Mouse (Mus musculus) bone marrow macrophage, adult 2 months (primary cell): Measurements from ENCODE around the gene Kyat1. TPM values are rescaled to one million over a fixed set of nuclear protein-coding genes. Genes with fewer than 3 reads are reported as not detected.
"Not testable (repeated sequence)": the region's sequence is repeated elsewhere in the genome, so short reads cannot be mapped to it uniquely, and the experiment has no call there.

ENCODE experiments used
- H3K27ac ChIP-seq: 2 replicates; pipeline ENCODE4 v1.5.1; 2012; ENCODE audit warnings: low read depth, low read length; ENCODE audit not compliant: insufficient read depth
- H3K4me1 ChIP-seq: 2 replicates; pipeline ENCODE4 v1.6.1; 2012; ENCODE audit warnings: low read length; ENCODE audit not compliant: control insufficient read depth, insufficient read depth
- H3K4me3 ChIP-seq: 2 replicates; pipeline ENCODE4 v1.5.1; 2012; ENCODE audit warnings: mild to moderate bottlenecking, low read length, moderate library complexity; ENCODE audit not compliant: insufficient read depth
- CTCF ChIP-seq: IDR thresholded peaks from 2 replicates; pipeline ENCODE4 v1.5.1; 2012; ENCODE audit warnings: low read depth, mild to moderate bottlenecking, low read length, moderate library complexity
- POLR2A ChIP-seq: IDR thresholded peaks from 2 replicates; pipeline ENCODE4 v1.6.1; 2012; ENCODE audit warnings: mild to moderate bottlenecking, low read depth, low read length, borderline replicate concordance
- polyA plus RNA-seq: library from polyadenylated mRNA; stranded (reverse); fragments of >200 nt; gene quantifications from 2 replicates; pipeline ENCODE4 v1.2.4, GENCODE M21; 2012; ENCODE audit not compliant: missing spikeins, insufficient read depth, insufficient read length

Kyat1 gene
- polyA plus RNA-seq, 1 experiment = 3.9 TPM

DNA sequence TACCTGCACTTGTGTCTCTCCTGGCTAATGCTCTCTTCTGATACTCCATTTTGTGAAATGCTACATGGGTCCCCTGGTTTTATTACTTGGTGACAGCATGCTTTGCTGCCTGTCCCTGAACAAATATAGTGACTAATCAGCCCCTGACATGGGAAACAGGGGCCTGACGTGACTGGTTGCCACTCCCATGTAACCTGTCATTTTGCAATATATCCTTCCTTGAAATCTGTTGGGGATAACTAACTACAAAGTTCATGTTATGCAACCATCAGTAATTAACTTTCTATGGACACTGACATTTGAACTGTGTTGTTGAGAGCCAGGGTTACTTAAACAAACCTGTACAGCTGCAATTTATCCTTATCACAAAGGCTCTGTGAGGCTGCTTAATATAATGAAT lies 5.7 kb downstream of the Kyat1 start:
- H3K4me1 ChIP-seq = peaks cover 15% of the 10 kb centered on the region
- H3K27ac ChIP-seq = no peak overlapping the region
- no peak overlapping the region for H3K4me3 ChIP-seq
- no peak for TF ChIP-seq CTCF
- no peak for TF ChIP-seq POLR2A

DNA sequence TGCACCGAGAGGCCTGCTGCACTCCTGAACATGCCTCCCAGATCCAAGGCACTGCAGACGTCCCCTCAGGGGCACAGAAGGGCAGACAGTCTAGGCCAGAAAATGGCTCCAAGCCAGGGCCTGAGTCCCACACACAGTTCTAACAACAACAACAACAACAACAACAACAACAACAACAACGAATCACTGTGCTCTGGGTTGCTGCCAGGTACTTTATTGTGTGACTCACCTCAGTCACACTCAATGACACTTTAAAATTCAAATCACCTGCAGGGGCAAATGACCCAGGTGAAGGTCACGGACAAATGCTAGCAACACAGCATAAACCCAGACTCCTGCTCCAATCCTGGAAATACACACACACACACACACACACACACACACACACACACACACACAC lies 7.6 kb downstream of the Kyat1 start:
- Histone ChIP-seq H3K4me3 (no peak overlapping the region), H3K4me1 (peaks cover 10% of the 10 kb centered on the region), H3K27ac (no peak overlapping the region)
- TF ChIP-seq CTCF = no peak
- no peak for TF ChIP-seq POLR2A

DNA sequence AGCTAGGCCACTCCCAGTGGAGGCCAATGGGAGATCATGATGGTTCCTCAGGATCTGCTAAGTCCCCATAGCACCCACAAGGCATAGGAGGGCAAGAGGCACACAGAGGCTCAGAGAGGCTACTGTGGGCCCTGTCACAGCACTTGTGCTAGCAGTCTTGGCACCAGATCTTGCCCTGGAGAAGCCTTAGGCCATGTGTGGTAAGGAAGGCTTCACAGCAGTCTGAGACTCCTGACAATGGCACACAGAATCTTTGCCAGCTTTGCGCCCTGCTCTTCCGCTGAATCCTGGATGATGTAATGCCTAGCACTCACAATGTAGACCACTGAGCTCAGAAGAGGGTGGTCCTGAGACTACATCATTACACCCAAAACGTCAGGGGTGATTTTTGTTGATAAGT lies 11.0 kb downstream of the Kyat1 start:
- Histone ChIP-seq H3K4me1 (peaks cover 7% of the 10 kb centered on the region; the same call in 1 of the 2 replicates), H3K4me3 (no peak overlapping the region), H3K27ac (no peak overlapping the region)
- TF ChIP-seq CTCF (no peak), POLR2A (no peak)

DNA sequence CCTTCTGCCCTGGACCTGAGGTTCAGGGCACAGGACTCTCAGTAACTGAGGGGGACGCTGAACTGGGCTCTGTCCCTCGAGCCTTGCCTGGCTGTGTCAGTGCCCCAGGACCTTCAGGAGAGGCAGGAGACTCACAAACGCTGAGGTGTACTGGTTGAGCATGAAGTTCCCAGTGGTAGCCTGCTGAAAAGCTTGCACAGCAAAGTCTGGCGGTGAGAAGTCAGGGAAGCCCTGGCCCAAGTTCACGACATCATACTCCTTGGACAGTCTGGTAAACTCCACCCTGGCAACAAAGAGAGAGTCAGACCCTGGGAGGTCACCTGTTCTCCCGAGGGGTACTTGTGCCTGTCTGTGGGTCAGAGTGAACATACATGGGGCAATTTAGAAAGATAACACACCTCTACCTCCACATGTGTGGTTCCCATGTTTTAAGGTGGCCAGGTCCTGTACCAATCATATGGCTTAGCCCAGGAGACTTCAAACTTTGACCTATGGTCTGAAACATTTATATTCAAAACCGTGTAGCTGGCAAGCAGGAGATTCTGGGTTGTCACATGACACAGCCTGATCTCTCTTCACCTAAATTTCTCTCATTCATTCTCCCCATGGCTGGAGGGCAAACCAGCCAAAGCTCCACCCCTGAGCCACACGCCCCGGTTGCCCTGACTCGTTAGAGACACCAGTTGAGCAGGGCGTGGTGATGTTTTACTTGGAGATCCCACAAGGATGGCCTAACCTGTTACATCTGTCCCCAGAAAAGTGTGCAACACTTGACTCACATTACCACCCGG lies 13.7 kb downstream of the Kyat1 start:
- no peak overlapping the region for H3K4me3 ChIP-seq
- H3K4me1 ChIP-seq = peaks cover 6% of the 10 kb centered on the region; the same call in 1 of the 2 replicates
- TF ChIP-seq CTCF (no peak), POLR2A (no peak)
- H3K27ac ChIP-seq = no peak overlapping the region

DNA sequence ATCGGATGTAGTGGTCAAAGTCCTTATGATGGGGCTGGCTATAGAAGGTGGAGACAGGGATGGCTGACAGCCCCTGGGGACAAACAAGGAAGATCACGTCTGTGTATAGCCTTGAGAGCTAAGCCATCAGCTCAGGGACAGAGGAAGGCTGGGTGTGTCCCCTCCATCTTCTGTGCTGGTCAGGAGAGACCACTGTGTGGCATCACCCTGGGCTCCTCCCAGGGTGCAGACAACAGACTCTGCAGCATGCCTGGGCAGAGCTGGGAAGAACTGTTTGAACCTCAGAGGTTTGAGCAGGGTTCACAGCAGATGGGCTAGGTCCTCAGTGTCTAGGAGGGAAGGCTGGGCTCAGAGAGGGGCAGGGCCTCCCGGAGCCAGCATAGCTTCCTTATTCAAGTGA lies 20.0 kb downstream of the Kyat1 start:
- peaks cover 3% of the 10 kb centered on the region for H3K4me1 ChIP-seq
- H3K27ac ChIP-seq = no peak overlapping the region
- no peak overlapping the region for H3K4me3 ChIP-seq
- TF ChIP-seq CTCF (no peak), POLR2A (no peak)

DNA sequence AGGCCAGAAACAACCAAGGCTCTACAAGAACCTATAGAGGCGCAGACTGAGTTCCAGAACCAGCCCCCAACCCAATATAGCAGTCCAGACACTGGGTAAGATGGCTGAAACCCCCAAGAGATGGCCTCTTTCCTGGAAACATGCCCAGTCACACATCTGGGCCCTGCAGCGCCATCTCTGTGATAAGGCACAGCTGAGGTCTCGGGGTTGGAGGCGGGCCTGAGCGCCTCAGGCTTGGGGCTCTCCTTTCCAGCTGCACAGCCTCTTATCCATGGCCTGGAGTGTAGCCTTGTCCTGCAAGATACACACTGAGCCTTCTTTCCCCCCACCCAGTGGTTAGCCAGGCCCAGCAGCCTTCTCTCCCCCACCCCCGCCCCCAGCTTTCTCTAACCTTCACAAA lies 20.4 kb downstream of the Kyat1 start:
- TF ChIP-seq CTCF (no peak), POLR2A (no peak)
- Histone ChIP-seq H3K4me1 (peaks cover 3% of the 10 kb centered on the region), H3K4me3 (no peak overlapping the region), H3K27ac (no peak overlapping the region)

DNA sequence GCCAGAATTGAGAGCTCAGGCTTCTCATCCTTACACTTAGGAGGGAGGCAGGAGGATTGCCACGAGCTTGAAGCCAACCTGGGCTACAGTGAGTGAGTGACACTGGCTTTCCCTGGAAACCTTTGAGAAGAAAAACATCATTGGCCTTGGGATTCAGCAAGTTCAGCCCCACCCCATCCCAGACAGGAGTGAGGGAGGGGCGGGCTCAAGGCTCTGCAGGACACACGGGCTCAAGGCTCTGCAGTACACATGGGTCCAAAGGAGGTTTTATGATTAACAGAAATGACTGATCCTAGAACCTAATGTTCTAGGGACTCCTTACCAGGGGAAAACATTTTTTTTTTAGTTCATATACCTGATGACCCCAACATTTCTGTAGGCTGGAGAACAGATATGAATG lies 21.9 kb downstream of the Kyat1 start:
- no peak for TF ChIP-seq POLR2A
- no peak for TF ChIP-seq CTCF
- H3K27ac ChIP-seq = no peak overlapping the region
- H3K4me3 ChIP-seq = no peak overlapping the region
- H3K4me1 ChIP-seq = peaks cover 3% of the 10 kb centered on the region

DNA sequence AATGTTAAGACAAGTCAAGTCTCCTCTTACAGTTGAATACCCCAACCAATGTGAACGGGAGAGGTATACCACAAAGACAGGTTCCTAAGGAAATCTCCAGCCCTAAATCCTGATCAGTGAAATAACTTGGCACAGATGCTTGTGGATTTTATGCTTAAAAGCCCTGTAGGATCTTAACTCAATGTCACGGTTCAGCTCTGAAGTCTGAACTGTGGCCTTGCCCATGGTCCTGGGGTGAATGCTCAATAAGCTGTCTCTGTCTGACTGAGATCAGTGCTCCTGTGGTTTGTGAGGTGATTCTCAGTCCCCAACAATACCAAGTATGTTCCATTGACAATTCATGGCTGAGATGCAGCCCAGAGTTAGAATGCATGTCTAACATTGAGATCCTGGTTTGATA lies 23.2 kb downstream of the Kyat1 start:
- no peak for TF ChIP-seq POLR2A
- no peak for TF ChIP-seq CTCF
- no peak overlapping the region for H3K27ac ChIP-seq
- H3K4me3 ChIP-seq = no peak overlapping the region
- H3K4me1 ChIP-seq = peaks cover 3% of the 10 kb centered on the region

DNA sequence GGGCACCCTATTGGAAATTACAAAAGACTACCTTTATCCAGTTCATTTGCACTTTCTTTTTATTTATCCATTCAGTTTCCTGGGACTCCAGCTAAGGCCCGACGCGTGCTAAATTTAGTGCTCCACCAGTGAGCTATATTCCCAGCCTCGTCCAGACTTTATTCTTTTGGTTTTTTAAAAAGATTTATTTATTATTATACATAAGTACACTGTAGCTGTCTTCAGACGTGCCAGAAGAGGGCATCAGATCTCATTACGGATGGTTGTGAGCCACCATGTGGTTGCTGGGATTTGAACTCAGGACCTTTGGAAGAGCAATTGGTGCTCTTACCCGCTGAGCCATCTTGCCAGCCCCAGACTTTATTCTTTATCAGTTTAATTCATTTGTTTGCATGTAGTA lies 26.9 kb downstream of the Kyat1 start:
- not testable (repeated sequence) for H3K4me1 ChIP-seq, H3K27ac ChIP-seq
- H3K4me3 ChIP-seq = peak overlapping the region; percentile 30; the same call in 1 of the 2 replicates

DNA sequence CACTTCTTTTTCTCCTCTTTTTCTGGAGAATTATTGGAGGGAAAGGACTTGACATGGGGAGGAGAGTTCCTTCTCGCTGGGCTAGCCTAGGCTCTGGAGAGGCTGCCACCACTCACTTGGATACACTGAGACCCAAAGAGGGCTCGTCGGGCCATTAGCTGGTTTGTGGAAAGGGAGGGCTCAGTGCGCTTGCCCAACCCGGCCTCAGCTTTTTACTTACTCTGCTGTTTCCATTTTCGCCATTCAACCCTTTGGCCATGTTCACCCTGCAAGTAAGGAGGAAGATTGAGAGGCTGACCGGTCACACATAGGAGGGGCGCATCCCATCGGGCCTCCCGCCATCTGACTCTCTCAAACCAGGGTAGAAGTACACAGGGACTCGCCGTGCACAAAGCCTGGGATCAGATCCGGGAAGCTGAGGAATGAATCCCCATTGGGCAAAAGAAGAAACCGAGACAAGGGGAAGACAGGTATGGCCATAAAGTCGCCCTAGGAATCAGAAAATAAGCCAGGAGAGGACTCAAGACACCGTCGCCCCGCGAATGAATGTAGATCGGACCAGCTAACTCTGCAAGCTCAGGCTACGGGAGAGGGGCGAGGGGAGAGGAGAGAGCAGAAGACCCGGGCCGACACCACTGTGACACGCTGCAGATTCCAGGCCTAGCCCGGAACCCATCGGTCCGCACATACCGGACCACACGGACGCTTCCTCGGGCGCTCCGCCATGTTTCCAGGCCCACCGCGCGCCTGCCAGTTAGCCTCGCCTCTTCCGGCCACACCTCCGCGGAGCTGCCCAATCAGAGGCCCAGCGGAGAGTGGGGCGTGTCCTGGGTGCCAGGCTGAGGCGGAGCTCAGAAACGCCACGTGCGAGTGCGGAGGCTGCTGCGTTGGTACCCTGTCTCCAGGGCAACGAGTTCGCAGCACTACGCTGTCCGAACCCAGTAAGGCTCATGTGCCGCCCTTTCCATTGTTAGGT lies 27.7 kb downstream of the Kyat1 start, which contains the start of gene Spout1:
TSS of gene Spout1 (minus strand) at position 760 of the 976 bp plus-strand sequence.
- Histone ChIP-seq H3K27ac (peak within 1 kb of the TSS; percentile 21), H3K4me1 (peaks cover 6% of the 10 kb centered on the region), H3K4me3 (peak within 1 kb of the TSS; percentile 79)
- TF ChIP-seq POLR2A = no peak
